Mouse (Mus musculus) adrenal gland, postnatal 4 days (tissue): ENCODE measurements around the gene Slc5a9. TPM values are rescaled to one million over a fixed set of nuclear protein-coding genes. Genes with fewer than 3 reads are reported as not detected.
"Not testable (repeated sequence)": the region's sequence is repeated elsewhere in the genome, so short reads cannot be mapped to it uniquely, and the experiment has no call there.

Source experiments
- DNase-seq, 2 experiments: peaks; one replicate each; pipeline ENCODE4 v3.0.0; 2021 to 2022; ENCODE audit warnings: low spot score in 2 of 2, mixed read lengths in 2 of 2
- long read RNA-seq, 2 experiments: library from polyadenylated mRNA; stranded (forward); transcript quantifications; one replicate each; pipeline ENCODE4 v2.0.0; 2021
- total RNA-seq, 2 experiments: library from RNA; stranded (reverse); gene quantifications; 2 replicates each; pipeline ENCODE4 v1.2.3; 2021

Slc5a9 gene
- 1 to 10 TPM in 1 of 2 experiments, not detected in 1; 2.4 TPM for total RNA-seq
- long read RNA-seq, experiment 1 = 0 reads
- long read RNA-seq, experiment 2, partial matches to known transcripts = 0 of 1 reads
- long read RNA-seq, experiment 2, other reads (novel, unspliced or antisense) = 1 of 1 reads

- DNase-seq = no peak
These were observed at the start of gene Slc5a9 for GRCm38 (mm10) chr4:111902775-111903174. TSS of gene Slc5a9 (minus strand) at chr4:111902918.

- no peak for DNase-seq
These were observed 16.4 kb upstream of the Slc5a9 start, which contains the start of gene Skint8 for GRCm38 (mm10) chr4:111919092-111919491. TSS of gene Skint8 (plus strand) at chr4:111919392.

GRCm38 (mm10) chr4:111907926-111908325 lies 5.2 kb upstream of the Slc5a9 start:
- no peak for DNase-seq

- no peak for DNase-seq
These were observed 1.2 kb downstream of the Slc5a9 start for GRCm38 (mm10) chr4:111901473-111901872.

- not testable (repeated sequence) for DNase-seq
These were observed 2.2 kb downstream of the Slc5a9 start for GRCm38 (mm10) chr4:111900491-111900890.

GRCm38 (mm10) chr4:111898566-111898965 lies 4.2 kb downstream of the Slc5a9 start:
- no peak for DNase-seq

- no peak for DNase-seq
These were observed 5.0 kb downstream of the Slc5a9 start for GRCm38 (mm10) chr4:111897755-111898154.

- no peak for DNase-seq
These were observed 10.6 kb downstream of the Slc5a9 start for GRCm38 (mm10) chr4:111892138-111892537.

GRCm38 (mm10) chr4:111886607-111887006 lies 16.1 kb downstream of the Slc5a9 start:
- peak; percentile 22 to 33 for DNase-seq

GRCm38 (mm10) chr4:111886018-111886417 lies 16.7 kb downstream of the Slc5a9 start:
- DNase-seq = peak; percentile 11 to 18

- no peak for DNase-seq
These were observed 19.2 kb downstream of the Slc5a9 start for GRCm38 (mm10) chr4:111883543-111883942.

GRCm38 (mm10) chr4:111880112-111880875 lies 22.4 kb downstream of the Slc5a9 start:
- no peak for DNase-seq

GRCm38 (mm10) chr4:111867743-111868401 lies 34.8 kb downstream of the Slc5a9 start:
- DNase-seq = no peak

- no peak for DNase-seq
These were observed 36.0 kb downstream of the Slc5a9 start for GRCm38 (mm10) chr4:111866701-111867100.

- no peak for DNase-seq
These were observed 50.1 kb downstream of the Slc5a9 start for GRCm38 (mm10) chr4:111852626-111853025.

GRCm38 (mm10) chr4:111838882-111839281 lies 63.8 kb downstream of the Slc5a9 start:
- no peak for DNase-seq

Other genes with a start within 250 kb of the Slc5a9 start
- 10 to 100 TPM; 22.5 to 24.5 TPM for gene Spata6, start 182.9 kb downstream of the Slc5a9 start, total RNA-seq
- not detected for gene Skint8, start 16.5 kb upstream of the Slc5a9 start, total RNA-seq
- gene Skint7, start 70.0 kb upstream of the Slc5a9 start, total RNA-seq = not detected
- not detected for gene Skint1, start 103.4 kb upstream of the Slc5a9 start, total RNA-seq
- gene Skint4, start 169.1 kb upstream of the Slc5a9 start, total RNA-seq = not detected